In genomic region chr2:65679621-65680020, GRCm38 (mm10) we compare ENCODE assay signal across 26 mouse cellular contexts. TPM values are rescaled to one million over a fixed set of nuclear protein-coding genes. Genes with fewer than 3 reads are reported as not detected.
"Had no signal": no experiment of that assay in that cellular context is flagged by ENCODE, and none has a peak within 500 bp of the region (broad histone marks: within the 10 kb centered on the region; RNA-seq: fewer than 3 reads in every experiment).

No protein-coding gene starts in this region.

- H3K4me2 ChIP-seq: heart, embryonic 12.5 days; hindbrain, embryonic 12.5 days; hindbrain, embryonic 15.5 days; limb, embryonic 12.5 days; liver, embryonic 11.5 days; liver, embryonic 13.5 days; liver, embryonic 15.5 days had no signal

- H3K27me3 ChIP-seq: heart, embryonic 12.5 days; hindbrain, embryonic 12.5 days; hindbrain, embryonic 15.5 days; limb, embryonic 12.5 days; liver, embryonic 13.5 days; liver, embryonic 15.5 days had no signal

- H3K9me3 ChIP-seq: heart, embryonic 10.5 days; heart, embryonic 12.5 days; hindbrain, embryonic 10.5 days; hindbrain, embryonic 12.5 days; hindbrain, embryonic 15.5 days; limb, embryonic 10.5 days; limb, embryonic 12.5 days; liver, embryonic 13.5 days; liver, embryonic 15.5 days had no signal

- ATAC-seq: hindbrain, postnatal 0 days; intestine, embryonic 16.5 days had no signal

- H3K27ac ChIP-seq: gastrocnemius, adult 2 months; heart, embryonic 10.5 days; hindbrain, embryonic 10.5 days; hindbrain, embryonic 12.5 days; hindbrain, embryonic 15.5 days; hindbrain, postnatal 0 days; left cerebral cortex, adult 2 months; limb, embryonic 10.5 days; limb, embryonic 12.5 days; liver, embryonic 13.5 days; liver, embryonic 15.5 days had no signal

- H3K4me3 ChIP-seq: gastrocnemius, adult 2 months; heart, embryonic 10.5 days; heart, embryonic 12.5 days; hindbrain, embryonic 10.5 days; hindbrain, embryonic 12.5 days; hindbrain, embryonic 15.5 days; left cerebral cortex, adult 2 months; limb, embryonic 10.5 days; limb, embryonic 12.5 days; liver, embryonic 13.5 days; liver, embryonic 15.5 days had no signal

- H3K9ac ChIP-seq: heart, embryonic 12.5 days; hindbrain, embryonic 12.5 days; hindbrain, embryonic 15.5 days; limb, embryonic 12.5 days; liver, embryonic 13.5 days; liver, embryonic 15.5 days had no signal

- H3K4me1 ChIP-seq: heart, embryonic 10.5 days; heart, embryonic 12.5 days; hindbrain, embryonic 10.5 days; hindbrain, embryonic 12.5 days; hindbrain, embryonic 15.5 days; limb, embryonic 10.5 days; limb, embryonic 12.5 days; liver, embryonic 13.5 days; liver, embryonic 15.5 days had no signal

- DNase-seq: gastrocnemius, adult 2 months; gastrocnemius, postnatal 10 days; gastrocnemius, postnatal 25 days; heart, adult 18-20 months; heart, postnatal 10 days; heart, postnatal 4 days; kidney, adult 18-20 months; kidney, adult 8-10 months; kidney, postnatal 10 days; kidney, postnatal 25 days; kidney, postnatal 4 days; liver; liver, embryonic 13.5 days had no signal

- H3K36me3 ChIP-seq: heart, embryonic 10.5 days; heart, embryonic 12.5 days; hindbrain, embryonic 10.5 days; limb, embryonic 10.5 days; limb, embryonic 12.5 days; liver, embryonic 13.5 days; liver, embryonic 15.5 days had no signal

RNA-seq across cellular contexts. Expression of gene Scn2a, which starts 59.0 kb away (rescaled TPM):
- total RNA-seq: granulocyte monocyte progenitor cell, adult 5-6 weeks had no signal
